Mouse (Mus musculus): ENCODE data around the gene Msgn1.

Gene Msgn1

DNA sequence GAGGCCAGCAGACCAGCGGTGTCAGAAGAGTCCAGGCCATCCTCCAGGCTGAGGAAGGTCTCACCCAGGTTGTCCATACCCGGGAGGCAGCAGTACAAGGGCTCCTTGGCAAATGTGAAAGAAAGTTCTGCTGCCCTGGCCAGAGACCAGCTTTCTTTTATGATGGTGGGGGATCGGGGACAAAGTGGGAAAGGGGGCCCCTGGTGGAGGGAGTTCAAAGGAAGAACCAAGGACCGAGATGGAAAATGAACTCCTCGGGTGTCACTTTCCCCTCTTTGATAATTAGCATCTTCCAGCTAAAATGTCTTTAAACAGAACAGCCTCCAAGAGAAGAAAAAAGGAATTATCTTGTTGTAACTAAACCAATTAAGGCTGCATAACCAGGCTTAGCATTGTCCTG is at the start of gene Msgn1:
Gene Msgn1 (minus strand): TSS at position 101 of the 400 bp plus-strand sequence.
- DNase-seq (ENCODE audit: low spot score) = no peak

DNA sequence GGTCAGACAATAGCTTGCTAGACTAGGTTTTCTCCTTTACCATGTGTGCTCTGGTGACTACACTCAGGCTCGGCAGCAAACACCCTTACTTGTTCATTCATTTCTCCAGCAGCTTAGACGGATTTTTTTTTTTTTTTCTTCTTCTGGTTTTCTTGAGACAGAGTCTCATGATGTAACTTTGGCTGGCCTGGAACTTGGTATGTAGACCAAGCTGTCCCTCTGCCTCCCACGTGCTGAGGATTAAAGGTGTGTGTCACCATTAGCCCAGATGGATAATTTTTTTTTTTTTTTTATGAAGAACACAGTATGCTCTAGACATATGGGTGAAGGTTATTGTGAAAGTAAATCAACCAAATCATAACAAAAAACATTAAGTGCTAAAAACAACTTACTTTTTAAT is 41.5 kb upstream of the Msgn1 start:
- DNase-seq (ENCODE audit: low spot score) = no peak

DNA sequence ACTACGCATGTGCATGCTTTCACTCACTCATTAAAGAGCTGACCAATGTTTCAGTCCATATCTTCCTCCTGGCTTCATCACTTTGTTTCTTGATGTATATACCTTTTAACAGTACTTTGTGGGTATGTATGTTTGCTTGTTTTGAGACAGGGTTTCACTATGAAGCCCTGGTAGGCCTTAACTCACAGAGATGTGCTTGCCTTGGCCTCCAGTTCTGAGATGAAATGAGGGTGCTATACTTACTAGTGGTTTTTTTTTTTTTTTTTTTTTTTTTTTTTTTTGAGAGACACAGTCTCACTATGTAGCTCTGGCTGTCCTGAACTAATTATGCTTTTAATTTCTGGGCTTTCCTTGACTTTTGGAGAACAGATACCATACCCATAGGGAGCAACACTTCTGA is 38.7 kb upstream of the Msgn1 start:
- no peak for DNase-seq (ENCODE audit: low spot score)

DNA sequence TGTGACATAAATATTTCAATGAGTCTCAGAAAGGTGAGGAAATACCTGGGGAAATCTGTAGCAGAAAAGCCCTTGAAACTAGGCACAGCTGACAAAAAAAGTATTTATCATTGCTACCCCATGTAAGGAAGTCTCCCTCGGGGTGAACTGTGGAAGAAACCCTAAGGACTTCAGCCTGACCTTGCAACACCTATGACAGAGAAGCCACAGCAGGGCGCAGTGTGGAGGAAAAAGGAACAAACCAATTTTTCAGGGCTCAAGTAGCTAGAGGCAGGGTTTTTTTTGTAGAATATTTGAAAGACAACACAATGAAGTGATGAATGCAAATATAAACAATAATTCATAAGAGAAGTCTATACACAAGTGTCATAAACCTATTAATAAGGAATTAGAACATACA is 27.2 kb upstream of the Msgn1 start:
- DNase-seq (ENCODE audit: low spot score) = no peak

DNA sequence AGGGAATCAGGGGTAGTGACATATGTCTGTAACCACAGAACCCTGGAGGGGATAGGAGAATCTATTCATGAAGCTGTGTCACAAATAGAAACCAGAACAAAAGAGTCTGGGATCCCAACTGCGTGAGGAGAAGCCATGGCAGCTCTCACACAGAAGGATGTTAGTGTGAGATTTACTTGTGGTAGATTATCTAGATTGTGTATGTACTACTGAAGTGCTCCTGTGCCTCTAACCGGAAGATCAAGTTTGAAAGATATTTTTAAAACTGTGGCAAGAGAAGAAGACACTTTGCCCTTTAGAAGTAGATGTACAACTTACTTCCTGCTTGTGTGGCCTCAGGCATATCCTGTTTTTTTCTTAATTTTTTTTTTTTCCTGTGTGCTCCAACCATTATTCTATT is 21.5 kb upstream of the Msgn1 start:
- no peak for DNase-seq (ENCODE audit: low spot score)

DNA sequence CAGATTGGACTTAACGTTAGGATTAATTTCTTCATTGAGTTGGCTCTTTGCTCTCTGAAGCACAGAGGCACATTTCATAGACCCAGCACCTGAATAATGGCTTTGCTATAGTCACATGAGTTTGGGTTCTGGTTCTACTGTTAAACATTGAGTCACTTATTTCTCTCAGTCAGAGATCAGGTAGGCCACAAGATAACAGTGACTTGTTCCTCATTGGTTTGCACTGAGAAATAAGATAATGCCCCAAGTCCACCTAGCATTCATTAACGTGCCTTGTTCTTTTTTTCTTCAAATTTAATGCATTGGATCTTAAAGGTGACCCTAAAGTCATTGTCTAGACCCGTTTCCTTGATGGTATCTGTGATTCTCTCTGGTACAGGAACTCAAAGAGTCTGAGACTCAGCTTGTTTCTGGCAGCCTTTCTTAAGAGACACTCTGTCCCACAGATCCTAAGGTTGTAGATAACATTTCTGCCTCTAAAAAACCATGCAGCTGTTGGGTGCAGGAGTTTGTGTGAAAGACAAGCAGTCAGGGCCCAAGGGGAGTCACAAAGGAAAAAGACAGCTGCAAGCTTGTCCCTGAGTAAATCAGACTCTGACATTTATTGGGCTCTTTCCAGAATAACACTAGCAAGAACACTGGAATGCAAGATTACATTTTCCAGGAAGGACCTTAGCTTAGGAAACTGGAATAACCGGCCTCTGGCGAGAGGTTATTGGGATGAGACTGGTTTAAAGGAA is 17.9 kb upstream of the Msgn1 start:
- no peak for DNase-seq (ENCODE audit: low spot score)

DNA sequence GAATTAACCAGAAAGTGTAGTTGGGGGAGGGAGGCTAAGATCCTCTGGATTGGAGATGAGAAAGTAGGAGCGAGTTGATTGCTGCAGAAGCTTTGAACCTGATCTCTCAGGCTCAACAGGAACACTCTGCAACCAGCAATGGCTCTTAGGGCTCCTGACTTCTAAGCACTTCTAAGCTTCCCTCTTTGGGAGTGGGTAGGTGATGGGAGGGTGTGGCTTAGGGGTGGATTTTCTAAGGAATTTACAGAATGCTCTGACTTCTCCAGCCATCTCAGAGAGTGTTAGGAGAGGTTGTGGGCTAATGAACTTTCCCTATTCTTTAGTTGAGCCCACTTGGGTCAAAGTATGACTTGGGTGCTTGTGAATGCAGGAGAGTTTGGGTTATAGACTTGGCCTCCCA is 17.4 kb upstream of the Msgn1 start:
- no peak for DNase-seq (ENCODE audit: low spot score)

DNA sequence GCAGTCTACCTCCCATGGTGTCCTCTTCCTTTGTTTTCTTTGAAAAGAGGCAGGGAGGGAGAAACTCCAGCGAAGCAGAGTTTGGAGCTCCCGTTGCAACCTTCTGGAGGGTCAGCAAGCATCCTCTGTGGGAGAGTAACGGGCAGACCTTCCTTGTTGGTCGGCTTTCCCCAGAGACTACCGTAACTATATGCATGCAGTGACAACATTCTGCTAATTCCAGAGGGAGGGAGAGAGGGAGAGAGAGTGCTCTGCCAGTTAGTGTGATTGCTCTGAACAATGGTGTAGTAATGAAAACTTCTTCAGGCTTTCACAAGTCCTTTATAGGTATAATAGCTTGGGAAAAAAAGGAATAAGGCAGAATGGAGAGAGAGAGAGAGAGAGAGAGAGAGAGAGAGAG is 15.9 kb upstream of the Msgn1 start:
- no peak for DNase-seq (ENCODE audit: low spot score)

DNA sequence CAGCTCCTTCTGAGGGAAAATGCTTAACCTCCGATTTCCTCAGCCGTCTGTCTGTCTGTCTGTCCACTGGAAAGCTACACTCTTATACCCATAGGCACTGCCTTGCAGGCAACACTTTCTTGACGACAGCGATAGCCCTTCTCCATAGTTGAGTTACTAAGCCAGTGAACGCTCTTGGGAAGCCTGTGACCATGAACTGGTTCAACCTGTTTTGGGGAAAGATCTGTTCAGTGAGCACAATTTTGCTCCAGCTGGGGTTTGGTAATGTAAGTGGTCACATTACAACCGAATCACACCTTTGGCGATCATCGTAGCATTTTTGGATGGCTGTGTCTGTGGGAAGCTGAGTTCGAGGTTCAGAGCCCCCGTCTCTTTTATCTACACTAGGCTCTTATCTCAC is 14.3 kb upstream of the Msgn1 start:
- peak; percentile 22 for DNase-seq (ENCODE audit: low spot score)

DNA sequence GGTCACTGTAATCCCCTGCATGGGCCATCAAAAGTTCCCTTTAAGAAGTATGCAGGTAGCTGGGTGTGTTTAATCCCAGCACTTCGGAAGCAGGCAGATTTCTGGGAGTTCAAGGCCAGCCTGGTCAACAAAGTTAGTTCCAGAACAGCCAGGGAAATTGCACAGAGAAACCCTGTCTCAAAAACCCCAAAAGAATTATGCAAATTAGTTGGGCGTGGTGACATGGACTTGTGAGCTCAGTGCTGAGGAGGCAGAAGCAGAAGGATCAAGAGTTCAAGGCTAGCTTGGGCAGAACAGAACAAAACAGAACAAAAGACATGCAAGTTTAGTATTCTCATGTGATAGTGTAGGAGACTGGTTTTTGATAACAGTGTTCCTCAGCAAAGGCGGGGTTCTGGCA is 13.8 kb upstream of the Msgn1 start:
- DNase-seq (ENCODE audit: low spot score) = no peak

DNA sequence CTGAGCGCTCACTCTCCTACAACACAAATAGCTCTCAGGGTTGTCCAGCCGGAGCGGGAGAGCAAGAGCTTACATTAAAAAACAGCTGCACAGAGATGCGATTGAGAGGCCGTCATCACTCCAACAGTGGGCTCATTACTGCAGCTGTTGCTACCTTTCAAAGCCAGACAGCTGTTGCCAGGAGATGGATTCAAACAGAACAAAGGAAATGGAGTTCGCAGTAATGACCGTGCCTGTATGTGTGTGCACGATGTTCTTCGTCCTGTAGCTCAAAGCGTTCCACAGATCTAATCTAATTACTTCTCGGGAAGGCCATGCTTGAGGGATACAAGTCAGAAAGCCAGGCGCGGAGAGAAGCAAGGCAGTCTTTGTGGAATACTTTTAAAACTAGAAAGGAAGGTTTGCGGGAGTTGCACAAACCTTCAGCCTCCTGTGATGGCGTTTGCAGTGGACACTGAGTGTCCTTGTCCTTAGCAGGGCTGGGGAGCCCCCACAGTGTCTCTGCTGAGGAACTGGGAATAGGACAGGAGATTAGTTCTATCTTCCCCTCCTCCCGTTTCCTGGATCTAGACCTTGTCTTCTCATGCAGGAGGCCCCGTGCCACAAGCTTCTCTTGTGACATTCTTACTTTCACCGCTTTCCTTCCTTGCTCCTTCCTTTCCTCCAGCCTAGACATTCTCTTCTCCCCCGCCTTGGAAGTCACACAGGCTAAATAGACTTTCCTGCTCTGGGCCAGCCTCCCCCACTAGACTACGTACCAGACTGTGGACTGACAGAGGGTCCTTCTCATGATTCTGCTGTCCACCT is 13.0 kb upstream of the Msgn1 start:
- peak; percentile 8 for DNase-seq (ENCODE audit: low spot score)

DNA sequence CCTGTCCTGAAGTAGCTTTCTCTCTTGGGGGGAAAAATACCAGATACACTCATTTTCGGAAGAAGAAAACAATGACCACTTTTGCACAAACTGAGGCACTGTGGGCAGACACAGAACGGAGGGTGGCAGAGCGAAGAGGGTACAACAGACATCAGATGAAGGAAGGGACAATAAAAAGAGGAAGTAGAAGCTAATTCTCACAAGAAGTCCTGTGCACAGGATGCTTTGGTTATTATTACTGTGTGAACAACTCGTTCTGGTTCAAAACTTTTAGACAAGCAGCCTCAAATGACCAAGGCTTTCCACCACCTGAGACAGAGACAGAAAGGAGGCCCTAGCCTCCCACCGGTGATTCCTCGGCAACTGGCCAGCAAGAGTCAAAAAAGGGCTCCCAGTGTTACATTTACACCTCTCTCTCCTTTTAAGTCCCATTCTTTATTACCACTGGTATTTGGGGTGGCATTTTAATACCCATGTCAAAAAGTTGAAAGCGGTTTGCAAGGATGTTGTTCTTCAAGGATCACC is 9.0 kb upstream of the Msgn1 start:
- no peak for DNase-seq (ENCODE audit: low spot score)

DNA sequence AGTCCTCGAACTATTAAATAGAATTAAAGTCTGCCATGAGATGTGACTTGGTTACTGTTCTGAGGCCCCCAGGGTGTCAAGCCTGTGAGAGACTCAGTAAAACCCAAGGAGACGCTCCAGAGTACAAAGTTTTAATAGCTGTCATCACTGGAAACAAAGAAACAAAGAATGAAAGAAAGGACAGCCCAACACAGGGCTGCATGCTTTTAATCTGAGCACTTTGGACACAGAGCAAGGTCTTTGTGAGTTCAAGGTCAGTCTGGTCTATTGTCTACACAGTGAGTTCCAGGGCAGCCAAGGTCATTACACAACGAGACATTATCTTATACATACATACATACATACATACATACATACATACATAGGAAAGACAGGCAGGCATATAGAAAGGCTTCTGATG is 7.7 kb upstream of the Msgn1 start:
- DNase-seq (ENCODE audit: low spot score) = no peak

DNA sequence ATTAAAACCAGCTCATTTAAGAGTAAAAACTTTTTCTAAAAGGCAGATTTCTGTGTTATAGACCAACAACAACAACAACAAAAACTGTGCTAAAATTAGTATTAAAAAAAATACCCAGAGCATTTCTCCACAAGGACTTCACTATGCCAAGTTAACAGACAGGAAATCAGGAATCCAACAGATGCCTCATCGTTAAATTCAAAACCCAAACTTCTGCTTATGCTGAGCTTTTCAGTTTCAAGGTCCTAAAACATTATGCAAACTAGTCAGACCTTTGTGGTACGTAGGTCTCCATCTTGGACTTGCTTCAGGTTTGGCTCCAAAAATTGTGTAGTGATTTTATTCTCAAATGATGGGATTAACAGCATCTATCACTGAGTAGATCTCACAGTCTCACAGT is 6.8 kb upstream of the Msgn1 start:
- DNase-seq (ENCODE audit: low spot score) = no peak

DNA sequence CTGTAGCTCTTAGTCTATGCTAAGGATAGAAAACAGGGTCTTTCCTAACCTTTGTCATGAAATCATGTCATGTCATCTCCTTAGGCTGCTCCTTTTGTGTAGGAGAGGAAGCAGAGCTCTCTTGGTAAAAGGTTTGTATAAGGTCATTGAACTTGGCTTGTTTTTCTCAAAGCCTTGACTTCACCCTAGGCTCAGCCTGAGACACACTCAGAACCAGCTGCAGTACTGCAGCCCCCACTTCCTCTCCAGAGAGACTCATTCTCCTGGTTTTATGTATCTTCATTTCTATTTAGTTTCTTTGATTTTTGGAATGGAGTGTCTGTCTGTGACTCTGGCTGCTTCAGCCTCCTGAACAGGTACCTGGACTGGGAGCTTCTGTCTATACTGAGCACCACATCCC is 6.0 kb upstream of the Msgn1 start:
- DNase-seq (ENCODE audit: low spot score) = no peak

DNA sequence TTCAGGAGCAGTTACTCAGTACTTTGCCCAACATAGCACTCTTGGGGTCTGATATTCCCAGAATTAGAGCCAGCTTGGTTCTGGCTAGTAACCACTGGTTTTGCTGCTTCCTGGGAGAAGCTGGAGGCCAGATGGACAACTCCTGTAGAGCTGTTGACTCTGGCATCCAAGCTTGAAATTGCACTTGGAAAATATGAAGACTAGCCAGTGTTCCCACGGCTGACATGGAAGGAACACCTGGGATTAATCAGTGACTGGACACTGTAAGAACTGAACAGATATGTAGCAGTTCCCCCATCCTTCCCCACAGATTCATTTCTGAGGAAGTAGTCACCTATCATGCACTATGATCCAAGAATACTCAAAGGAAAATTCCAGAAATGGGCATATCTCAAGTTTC is 4.1 kb upstream of the Msgn1 start:
- no peak for DNase-seq (ENCODE audit: low spot score)

DNA sequence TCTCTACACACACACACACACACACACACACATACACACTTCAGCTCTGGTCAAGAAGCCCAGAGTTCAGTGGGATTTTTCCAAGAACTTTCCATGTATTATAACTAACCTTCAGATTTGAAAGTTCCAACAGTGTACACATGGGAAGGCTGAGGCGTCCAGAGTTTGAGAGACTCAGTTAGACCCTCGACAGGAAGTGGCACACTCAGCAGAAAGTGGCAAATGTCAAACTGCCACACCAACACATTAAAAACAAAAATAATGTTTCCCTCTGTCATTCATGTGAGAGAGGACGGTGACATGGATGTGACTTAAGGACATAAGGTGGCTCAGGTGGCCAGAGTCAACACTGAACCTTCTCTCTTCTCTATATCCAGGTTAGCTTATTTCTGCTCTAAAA is 1.6 kb upstream of the Msgn1 start:
- DNase-seq (ENCODE audit: low spot score) = no peak

DNA sequence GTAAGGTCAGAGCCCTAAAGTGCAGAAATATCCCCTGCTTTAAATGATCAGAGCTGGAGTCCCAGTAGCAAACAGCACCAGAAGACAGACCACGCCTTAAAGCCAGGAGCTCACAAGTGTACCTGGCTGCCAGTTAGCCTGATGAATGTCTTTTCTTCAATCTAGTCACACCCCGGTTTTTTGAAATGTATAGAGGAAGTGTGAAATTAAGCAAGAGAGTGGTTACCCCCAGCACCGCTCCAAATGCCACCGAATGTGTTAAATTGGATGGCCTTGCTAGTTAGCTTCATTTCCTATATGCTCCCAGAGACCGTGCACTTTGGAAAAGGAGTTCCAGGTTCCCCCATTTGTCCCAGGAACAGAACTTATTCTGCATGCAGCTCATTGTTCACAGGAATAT is 864 bp upstream of the Msgn1 start:
- no peak for DNase-seq (ENCODE audit: low spot score)

DNA sequence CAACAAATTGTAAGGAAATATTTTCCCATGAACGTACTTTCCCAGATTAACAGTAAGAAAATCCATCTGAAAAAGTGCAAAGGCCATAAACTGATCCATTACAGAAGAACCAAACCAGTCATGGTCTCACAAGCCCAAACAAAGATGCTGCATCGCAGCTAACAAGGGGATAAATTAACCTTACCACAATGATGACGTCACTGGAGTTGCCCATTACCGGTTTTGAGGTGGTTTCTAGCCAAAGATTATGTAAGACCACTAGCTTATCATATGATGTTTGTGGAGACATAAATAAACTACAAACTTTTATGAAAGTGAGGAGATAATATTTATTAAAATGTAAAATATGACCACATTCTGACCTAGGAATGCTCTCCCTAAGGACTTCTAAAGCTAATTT is 2.5 kb downstream of the Msgn1 start:
- DNase-seq (ENCODE audit: low spot score) = no peak

DNA sequence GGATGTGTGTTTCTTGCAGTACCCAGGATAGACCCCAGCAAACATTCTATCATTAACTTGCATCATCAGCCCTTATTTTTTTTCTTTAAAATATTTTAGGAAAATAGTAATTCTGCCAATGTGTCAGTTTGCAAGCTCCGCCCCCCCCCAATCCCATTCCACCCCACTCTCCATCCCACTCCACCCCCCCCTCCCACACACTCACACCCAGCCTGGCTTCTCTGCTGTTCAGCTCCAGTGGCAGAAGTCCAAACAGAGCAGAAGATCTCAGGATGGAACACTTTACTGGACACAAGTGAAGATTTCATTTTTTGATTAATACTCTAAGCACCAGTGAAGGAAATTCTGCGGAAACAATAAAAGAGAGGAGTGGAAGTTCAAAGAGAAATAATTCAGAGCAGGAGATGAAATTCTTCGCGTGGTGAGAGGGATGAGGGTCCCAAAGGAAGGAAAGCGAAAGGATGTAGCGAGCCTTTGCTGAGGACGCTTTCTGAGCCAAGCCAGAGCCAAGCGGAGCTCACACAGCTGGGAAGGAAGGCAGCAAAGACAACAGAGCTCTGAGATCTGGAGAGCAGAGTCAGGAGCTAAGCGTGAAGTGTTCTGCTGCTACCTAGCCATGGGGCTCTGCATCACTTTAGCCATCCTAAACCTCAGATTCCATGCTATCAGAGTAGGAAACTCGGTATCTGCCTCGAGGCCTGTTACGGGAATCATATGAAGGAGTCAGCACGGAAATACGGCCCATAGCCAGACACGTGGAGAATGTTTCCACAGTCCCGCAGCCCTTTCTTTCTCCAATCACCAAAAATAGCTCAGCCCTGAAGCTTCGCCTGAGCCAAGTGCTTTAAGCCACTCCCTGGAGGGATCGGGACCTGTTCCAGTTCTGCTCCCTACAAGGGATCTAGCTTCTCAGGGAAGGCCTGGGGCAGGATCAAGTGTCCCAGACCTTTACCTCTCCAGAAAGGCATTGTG is 4.8 kb downstream of the Msgn1 start:
- DNase-seq (ENCODE audit: low spot score) = peak; percentile 70

DNA sequence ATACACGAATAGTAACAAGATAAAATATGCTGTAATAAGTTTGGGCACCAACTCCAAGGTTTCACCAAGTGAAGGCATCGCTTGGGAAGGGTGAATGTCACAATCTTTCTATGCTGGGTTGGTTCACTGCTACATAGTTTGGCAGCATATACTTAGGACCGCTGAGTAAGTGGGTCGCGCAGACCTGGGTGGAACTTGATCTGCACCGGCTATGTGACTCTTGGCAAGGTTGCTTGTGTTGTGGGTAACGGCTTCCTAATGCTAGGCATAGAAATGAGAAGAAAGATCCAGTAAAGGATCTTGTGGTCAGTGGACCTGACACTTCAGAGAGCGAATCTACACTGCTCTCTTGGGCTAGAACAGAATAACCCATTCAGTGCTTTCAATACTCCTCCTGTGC is 6.3 kb downstream of the Msgn1 start:
- no peak for DNase-seq (ENCODE audit: low spot score)

DNA sequence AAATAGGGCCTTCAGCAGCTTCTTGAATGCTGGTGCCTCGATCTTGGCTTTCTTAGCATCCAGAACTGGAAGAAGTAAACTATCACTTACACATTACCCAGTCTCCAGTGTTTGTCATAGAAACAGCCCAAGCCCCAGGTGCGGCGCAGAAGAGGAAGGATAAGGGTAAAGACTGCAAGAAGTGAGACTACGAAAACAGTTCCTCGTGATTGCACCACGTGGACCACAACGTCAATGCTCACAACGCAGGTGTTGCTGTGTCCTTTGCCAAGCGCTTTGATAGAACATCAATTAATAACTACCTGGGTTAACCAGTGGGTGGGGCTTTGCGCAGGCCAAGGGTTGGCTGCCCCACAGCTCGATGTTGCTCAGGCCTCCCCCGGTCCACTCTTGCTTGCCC is 8.1 kb downstream of the Msgn1 start:
- no peak for DNase-seq (ENCODE audit: low spot score)

Data from urinary bladder, postnatal 14 days (tissue).